Mouse (Mus musculus) hindbrain, embryonic 15.5 days (tissue): Measurements from ENCODE around the gene Ildr1. TPM values are rescaled to one million over a fixed set of nuclear protein-coding genes. Genes with fewer than 3 reads are reported as not detected.

Experiments used
- ATAC-seq: fragments of 200-750 bp; cut with Nextera tagmentation; 2 replicates; pipeline ENCODE4 v1.8.0; 2017; ENCODE audit warnings: low read depth, moderate number of reproducible peaks, moderate TSS enrichment; ENCODE audit not compliant: low FRiP score
- H3K27ac ChIP-seq: fragments of 300-500 bp; sonication (generic); replicated peaks from 2 replicates; pipeline ENCODE4 v1.5.1; 2015; ENCODE audit warnings: mild to moderate bottlenecking, inconsistent platforms
- H3K27me3 ChIP-seq: fragments of 300-500 bp; sonication (generic); 2 replicates; pipeline ENCODE4 v1.6.1; 2015; ENCODE audit warnings: control low read depth, inconsistent platforms
- H3K36me3 ChIP-seq: fragments of 300-500 bp; sonication (generic); 2 replicates; pipeline ENCODE4 v1.6.1; 2015; ENCODE audit warnings: control low read depth, inconsistent platforms
- H3K4me1 ChIP-seq: fragments of 300-500 bp; sonication (generic); replicated peaks from 2 replicates; pipeline ENCODE4 v1.6.1; 2015; ENCODE audit warnings: control low read depth, inconsistent platforms
- H3K4me2 ChIP-seq: fragments of 300-500 bp; sonication (generic); 2 replicates; pipeline ENCODE4 v1.6.1; 2015; ENCODE audit warnings: moderate library complexity, mild to moderate bottlenecking, inconsistent platforms
- H3K4me3 ChIP-seq: fragments of 300-500 bp; sonication (generic); 2 replicates; pipeline ENCODE4 v1.5.1; 2015; ENCODE audit warnings: mild to moderate bottlenecking, inconsistent platforms
- H3K9ac ChIP-seq: fragments of 300-500 bp; sonication (generic); 2 replicates; pipeline ENCODE4 v1.6.1; 2015; ENCODE audit warnings: inconsistent platforms
- H3K9me3 ChIP-seq: fragments of 300-500 bp; sonication (generic); 2 replicates; pipeline ENCODE4 v1.6.1; 2016; ENCODE audit warnings: control low read depth, inconsistent platforms
- WGBS: fragments of 180-500 bp; shearing (Covaris S2); methylation state at CpG from one replicate; pipeline ENCODE4 v1.1.7; 2015; 5-methylcytosine and 5-hydroxymethylcytosine counted together
- polyA plus RNA-seq: library from polyadenylated mRNA; unstranded; fragments of >200 nt; fragmentation: Nextera tagmentation; extraction: Ambion mirVana; gene quantifications from 2 replicates; pipeline ENCODE4 v1.2.1, GENCODE M21; 2015

Ildr1 gene
- polyA plus RNA-seq, 1 experiment from 2014 or later = 0.38 TPM

DNA sequence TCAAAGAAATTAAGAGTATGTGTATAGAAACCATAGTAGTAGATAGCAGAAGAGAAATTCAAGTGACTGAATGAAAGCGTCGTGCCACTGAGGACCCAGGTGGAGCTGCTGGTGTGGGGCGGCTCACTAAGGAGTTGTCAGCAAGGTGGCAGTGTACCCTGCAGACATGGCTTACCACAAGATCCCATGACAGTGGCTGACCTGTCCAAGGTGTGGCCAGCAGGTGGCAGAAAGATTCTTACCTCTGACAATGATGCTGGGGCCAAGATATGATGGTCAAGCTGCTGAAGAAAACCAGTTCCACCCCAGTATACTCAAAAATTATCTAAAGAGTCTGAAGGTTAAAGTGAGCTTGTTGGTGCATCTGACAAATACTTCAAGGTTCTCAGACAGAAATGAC, 41.6 kb downstream of the Ildr1 start:
- Histone ChIP-seq H3K27ac (no peak overlapping the region), H3K4me1 (no peaks in the 10 kb centered on the region), H3K36me3 (no peaks in the 10 kb centered on the region), H3K9ac (no peak overlapping the region), H3K27me3 (no peaks in the 10 kb centered on the region), H3K9me3 (no peaks in the 10 kb centered on the region), H3K4me3 (no peak overlapping the region), H3K4me2 (no peak overlapping the region)
- 82% methylated on average over 3 of the region's 3 CpGs for WGBS
- ATAC-seq = no peak

DNA sequence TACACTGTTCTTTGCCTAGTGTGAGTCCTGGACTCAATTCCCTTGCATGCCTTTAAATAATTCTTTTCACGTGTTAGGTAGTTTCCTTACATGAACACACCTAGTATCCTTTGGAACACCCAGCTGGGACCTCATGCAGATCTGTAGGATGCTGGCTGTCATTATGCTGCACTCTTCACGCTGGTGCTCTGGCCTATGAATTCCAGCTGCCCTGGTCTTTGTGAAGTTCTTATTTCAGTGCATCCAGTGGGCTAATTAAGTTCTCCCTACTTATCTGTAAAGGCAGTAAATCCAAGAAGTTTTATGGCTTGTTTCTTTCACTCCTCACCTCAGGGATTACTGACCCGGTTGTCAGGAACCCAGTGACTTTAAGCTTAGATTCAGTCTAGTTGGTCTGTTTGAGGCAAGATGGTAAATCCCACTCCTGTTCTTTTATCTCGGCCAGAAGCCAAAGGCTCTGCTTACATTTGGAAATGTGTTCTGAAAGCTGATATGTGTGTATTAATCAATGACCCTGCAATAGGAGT, 45.7 kb downstream of the Ildr1 start:
- Histone ChIP-seq H3K27me3 (no peaks in the 10 kb centered on the region), H3K4me3 (no peak overlapping the region)
- ATAC-seq = no peak

DNA sequence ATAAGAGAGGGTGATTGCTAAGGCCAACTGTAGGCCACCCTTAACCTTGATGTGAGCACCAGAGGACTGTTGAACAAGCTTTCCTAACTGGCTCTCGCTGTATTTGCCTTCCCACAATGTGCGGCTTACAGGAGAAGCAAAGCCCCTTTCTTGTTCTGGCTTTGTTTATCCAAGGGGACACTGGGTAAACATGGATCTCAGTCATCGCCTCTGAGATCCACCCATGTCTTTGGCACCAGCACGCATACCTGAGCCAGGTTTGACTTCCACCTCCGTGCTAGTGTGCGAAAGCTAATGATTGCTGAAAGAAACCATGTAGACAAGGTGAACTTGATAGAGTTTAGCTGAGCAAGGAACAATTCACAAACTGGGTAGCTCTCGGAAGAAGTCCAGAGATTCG, 49.8 kb downstream of the Ildr1 start:
- Histone ChIP-seq H3K4me3 (no peak overlapping the region), H3K9me3 (no peaks in the 10 kb centered on the region), H3K36me3 (no peaks in the 10 kb centered on the region), H3K9ac (no peak overlapping the region), H3K4me1 (no peaks in the 10 kb centered on the region), H3K4me2 (no peak overlapping the region), H3K27me3 (no peaks in the 10 kb centered on the region), H3K27ac (no peak overlapping the region)
- WGBS = 95% methylated on average over 8 of the region's 8 CpGs
- ATAC-seq = no peak

More for the DNA sequence above, 45.7 kb downstream of the Ildr1 start:
- no peaks in the 10 kb centered on the region for H3K4me1 ChIP-seq
- WGBS = 60% methylated on average over 4 of the region's 4 CpGs
- H3K9me3 ChIP-seq = no peaks in the 10 kb centered on the region
- H3K27ac ChIP-seq = no peak overlapping the region
- H3K4me2 ChIP-seq = no peak overlapping the region
- H3K9ac ChIP-seq = no peak overlapping the region
- no peaks in the 10 kb centered on the region for H3K36me3 ChIP-seq

DNA sequence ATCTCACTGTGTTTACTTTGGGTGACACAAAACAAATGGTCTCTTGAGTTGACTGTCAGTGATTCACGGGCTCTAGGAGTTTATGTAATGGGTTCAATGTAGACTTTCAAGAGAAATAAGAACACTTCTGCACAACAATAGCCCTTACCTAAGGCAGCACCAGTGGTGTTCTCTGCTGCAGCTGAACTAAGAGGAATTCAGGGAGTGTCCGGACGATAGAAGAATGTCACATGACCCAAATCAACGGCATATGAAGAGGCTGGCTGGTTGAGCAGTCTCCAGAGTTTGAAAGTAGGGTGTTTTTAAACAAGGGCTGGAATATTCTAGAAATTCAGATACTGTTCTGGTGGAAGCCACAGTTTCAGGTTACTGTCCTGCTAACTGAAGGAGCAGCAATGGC, 53.3 kb downstream of the Ildr1 start:
- no peak overlapping the region for H3K9ac ChIP-seq
- no peak for ATAC-seq
- H3K9me3 ChIP-seq = no peaks in the 10 kb centered on the region
- H3K36me3 ChIP-seq = no peaks in the 10 kb centered on the region
- no peak overlapping the region for H3K4me3 ChIP-seq
- 81% methylated on average over 4 of the region's 4 CpGs for WGBS
- no peaks in the 10 kb centered on the region for H3K27me3 ChIP-seq
- no peak overlapping the region for H3K27ac ChIP-seq
- no peak overlapping the region for H3K4me2 ChIP-seq
- H3K4me1 ChIP-seq = no peaks in the 10 kb centered on the region

DNA sequence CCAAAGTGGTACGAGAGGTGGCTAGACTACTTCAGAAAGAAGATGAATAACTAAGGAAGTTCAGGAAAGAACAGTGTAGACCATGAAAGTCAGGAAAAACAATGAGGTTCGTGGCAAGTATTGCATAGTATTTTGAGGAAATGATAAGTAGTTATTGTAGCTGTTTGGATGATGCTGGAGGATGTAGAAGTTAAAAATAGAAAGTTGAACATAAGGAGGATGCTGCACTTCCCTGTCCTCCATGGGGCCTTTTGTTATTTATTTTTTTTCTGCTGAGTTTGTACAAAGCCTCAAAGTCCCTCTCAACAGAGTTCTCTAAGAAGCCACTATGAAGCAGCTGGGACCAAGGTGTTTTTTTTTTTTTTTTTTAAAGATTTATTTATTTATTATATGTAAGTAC, 54.0 kb downstream of the Ildr1 start:
- WGBS = 71% methylated on average over 2 of the region's 2 CpGs
- H3K9me3 ChIP-seq = no peaks in the 10 kb centered on the region
- no peak overlapping the region for H3K27ac ChIP-seq
- no peaks in the 10 kb centered on the region for H3K27me3 ChIP-seq
- no peak overlapping the region for H3K4me2 ChIP-seq
- H3K4me1 ChIP-seq = no peaks in the 10 kb centered on the region
- no peak for ATAC-seq
- no peaks in the 10 kb centered on the region for H3K36me3 ChIP-seq
- no peak overlapping the region for H3K9ac ChIP-seq
- no peak overlapping the region for H3K4me3 ChIP-seq

DNA sequence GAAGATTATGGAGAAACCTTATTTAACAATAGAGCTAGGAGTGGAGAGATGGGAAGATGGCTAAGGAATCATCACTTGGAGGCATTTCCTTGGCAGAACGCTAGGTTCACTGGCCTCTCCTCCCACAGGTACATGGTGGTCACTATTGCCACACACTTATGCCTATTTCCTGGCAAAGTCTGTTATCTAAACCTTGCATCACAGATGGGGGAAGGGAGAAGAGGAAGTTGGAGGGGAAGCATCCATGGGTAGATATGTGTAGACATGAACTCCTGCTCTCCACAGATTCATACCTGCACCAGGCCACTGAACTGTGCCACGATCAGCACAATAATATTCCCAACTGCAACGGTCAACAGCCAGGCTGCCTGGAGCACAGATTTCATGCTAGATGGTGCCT, 58.2 kb downstream of the Ildr1 start:
- WGBS = 96% methylated on average over 3 of the region's 3 CpGs
- Histone ChIP-seq H3K4me1 (no peaks in the 10 kb centered on the region), H3K36me3 (no peaks in the 10 kb centered on the region), H3K9ac (no peak overlapping the region), H3K27ac (no peak overlapping the region), H3K9me3 (no peaks in the 10 kb centered on the region), H3K27me3 (no peaks in the 10 kb centered on the region), H3K4me2 (no peak overlapping the region), H3K4me3 (no peak overlapping the region)
- ATAC-seq = no peak

DNA sequence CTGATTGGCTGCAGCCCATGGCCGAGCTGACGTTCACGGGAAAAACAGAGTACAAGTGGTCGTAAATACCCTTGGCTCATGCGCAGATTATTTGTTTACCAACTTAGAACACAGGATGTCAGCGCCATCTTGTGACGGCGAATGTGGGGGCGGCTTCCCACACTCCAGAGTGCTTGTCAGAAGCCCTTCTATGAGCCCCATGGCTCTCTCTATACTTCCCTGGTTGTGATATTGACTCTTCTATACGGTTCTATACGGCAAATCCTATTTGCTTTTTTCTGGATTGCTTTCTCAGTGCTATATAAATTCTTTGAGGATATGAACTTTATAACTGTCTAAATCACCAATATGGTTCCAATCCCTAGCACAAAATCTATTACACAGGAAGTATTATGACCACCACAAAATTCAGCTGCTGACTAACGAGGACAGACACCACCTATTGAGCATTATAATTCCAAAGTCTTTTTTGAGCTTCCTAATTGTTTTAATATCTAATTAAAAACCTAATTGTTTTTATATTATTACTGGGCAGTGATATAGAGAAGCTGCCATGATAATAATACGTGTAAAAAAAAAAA, 76.5 kb downstream of the Ildr1 start:
- H3K9me3 ChIP-seq = no peaks in the 10 kb centered on the region
- WGBS = 84% methylated on average over 9 of the region's 13 CpGs
- no peaks in the 10 kb centered on the region for H3K27me3 ChIP-seq
- ATAC-seq = no peak
- H3K9ac ChIP-seq = no peak overlapping the region
- no peak overlapping the region for H3K4me2 ChIP-seq
- H3K27ac ChIP-seq = no peak overlapping the region
- H3K4me3 ChIP-seq = no peak overlapping the region
- no peaks in the 10 kb centered on the region for H3K36me3 ChIP-seq
- no peaks in the 10 kb centered on the region for H3K4me1 ChIP-seq

DNA sequence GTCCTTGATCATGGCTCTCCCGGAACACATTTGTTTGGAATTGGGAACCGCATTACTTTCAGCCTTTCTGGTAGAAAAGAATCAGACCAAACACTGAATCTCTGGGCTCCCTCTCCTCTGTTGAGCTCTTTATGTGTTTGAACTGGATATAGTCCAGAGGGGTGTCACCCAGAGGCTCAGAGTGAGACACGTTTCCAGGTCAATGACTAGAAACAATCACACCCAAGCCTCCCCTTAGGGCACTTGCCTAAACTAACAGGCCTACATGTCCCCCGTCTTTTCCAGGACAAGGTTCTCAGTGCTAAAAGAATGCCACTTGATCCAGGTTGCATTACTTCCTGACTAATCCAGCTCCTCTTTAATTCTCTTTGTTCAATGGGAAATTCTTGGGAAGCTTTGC, 77.1 kb downstream of the Ildr1 start:
- WGBS = 62% methylated on average over 4 of the region's 4 CpGs
- no peaks in the 10 kb centered on the region for H3K9me3 ChIP-seq
- H3K4me2 ChIP-seq = no peak overlapping the region
- no peak for ATAC-seq
- no peak overlapping the region for H3K9ac ChIP-seq
- H3K27me3 ChIP-seq = no peaks in the 10 kb centered on the region
- H3K4me3 ChIP-seq = no peak overlapping the region
- no peaks in the 10 kb centered on the region for H3K36me3 ChIP-seq
- no peak overlapping the region for H3K27ac ChIP-seq
- no peaks in the 10 kb centered on the region for H3K4me1 ChIP-seq

DNA sequence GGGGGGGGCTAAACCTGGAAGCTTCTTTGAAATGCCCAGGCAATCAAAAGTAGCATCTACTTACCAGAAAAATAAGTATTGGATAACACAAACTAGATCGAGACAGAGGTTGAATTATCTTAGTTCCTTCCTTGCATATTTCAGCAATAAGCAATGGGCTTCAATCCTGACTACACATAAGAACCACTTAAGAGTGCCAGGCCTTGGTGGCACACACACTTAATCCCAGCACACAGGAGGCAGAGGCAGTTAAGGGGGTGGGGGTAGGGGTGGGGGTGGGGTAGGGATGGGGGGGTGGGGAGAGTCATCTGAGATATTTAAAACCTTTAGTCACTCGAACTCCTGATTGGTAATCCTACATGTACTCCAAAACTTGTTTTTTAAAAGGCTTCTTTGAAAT, 77.5 kb downstream of the Ildr1 start:
- 88% methylated on average over 2 of the region's 2 CpGs for WGBS
- Histone ChIP-seq H3K4me1 (no peaks in the 10 kb centered on the region), H3K9ac (no peak overlapping the region), H3K36me3 (no peaks in the 10 kb centered on the region), H3K4me3 (no peak overlapping the region), H3K27me3 (no peaks in the 10 kb centered on the region), H3K27ac (no peak overlapping the region), H3K4me2 (no peak overlapping the region), H3K9me3 (no peaks in the 10 kb centered on the region)
- ATAC-seq = no peak

DNA sequence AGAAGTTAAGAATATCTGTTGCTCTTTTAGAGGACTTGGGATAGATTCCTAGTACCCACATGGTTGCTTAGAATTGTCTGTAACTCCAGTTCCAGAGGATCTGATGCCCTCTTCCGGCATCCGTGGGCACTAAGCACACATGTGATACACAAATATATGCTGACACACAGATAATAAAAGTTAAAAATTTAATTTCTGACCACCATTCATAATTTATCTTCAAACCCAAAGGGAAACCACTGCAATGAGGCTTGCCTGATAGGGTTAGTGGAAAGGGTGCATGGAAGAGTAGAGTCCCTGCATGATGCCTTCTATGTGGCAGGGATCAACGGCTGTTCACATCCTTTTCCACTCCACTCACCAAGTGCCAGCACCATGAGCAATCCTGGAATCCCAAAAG, 77.9 kb downstream of the Ildr1 start:
- H3K4me3 ChIP-seq = no peak overlapping the region
- no peaks in the 10 kb centered on the region for H3K36me3 ChIP-seq
- H3K9me3 ChIP-seq = no peaks in the 10 kb centered on the region
- ATAC-seq = no peak
- WGBS = 96% methylated on average over 3 of the region's 3 CpGs
- no peak overlapping the region for H3K4me2 ChIP-seq
- H3K4me1 ChIP-seq = no peaks in the 10 kb centered on the region
- H3K27me3 ChIP-seq = no peaks in the 10 kb centered on the region
- H3K9ac ChIP-seq = no peak overlapping the region
- H3K27ac ChIP-seq = no peak overlapping the region

DNA sequence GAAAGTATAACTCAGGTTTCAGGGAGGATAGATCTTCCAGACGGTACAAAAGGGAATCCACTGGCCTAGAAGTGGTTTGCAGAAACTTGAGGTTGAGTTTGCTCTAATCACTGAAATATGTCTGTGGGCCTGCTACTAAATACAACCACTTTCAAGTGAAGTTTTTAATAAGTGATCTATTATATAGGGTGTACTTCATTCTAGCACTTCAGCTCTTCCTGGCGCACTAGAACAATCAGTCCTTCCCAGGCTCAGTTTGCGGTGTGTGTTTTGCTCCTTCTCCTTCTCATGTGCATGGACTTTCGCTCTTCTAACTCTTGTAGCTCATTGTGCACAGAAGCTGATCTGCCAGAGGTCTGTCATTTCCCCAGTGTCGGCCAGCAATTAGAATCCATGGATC, 79.2 kb downstream of the Ildr1 start:
- Histone ChIP-seq H3K27ac (no peak overlapping the region), H3K27me3 (no peaks in the 10 kb centered on the region), H3K36me3 (no peaks in the 10 kb centered on the region), H3K9me3 (no peaks in the 10 kb centered on the region), H3K9ac (no peak overlapping the region), H3K4me2 (no peak overlapping the region), H3K4me3 (no peak overlapping the region), H3K4me1 (no peaks in the 10 kb centered on the region)
- ATAC-seq = no peak
- WGBS = 91% methylated on average over 5 of the region's 5 CpGs

DNA sequence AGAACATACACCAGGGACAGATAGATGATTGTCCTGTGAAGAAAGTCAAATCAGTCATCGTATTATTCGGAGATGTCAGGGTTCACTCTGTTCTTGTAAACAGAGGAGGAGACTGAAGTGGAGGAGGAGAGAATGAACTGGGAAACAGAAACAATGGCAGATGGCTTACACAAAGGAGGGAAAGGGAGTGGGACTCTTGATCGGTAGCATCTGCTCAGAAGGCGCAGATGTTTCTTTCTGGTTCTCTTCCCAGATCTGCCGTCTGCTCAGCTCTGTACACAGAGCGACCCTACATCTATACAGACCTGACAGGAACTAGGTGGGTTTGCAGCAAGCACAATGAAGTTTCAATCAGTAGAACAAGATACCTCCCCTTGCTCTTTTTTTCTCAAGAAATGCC, 81.9 kb downstream of the Ildr1 start:
- no peak for ATAC-seq

More for the DNA sequence above, 81.9 kb downstream of the Ildr1 start:
- 68% methylated on average over 6 of the region's 6 CpGs for WGBS
- Histone ChIP-seq H3K4me1 (no peaks in the 10 kb centered on the region), H3K9me3 (no peaks in the 10 kb centered on the region), H3K9ac (no peak overlapping the region), H3K27me3 (no peaks in the 10 kb centered on the region), H3K4me3 (no peak overlapping the region), H3K27ac (no peak overlapping the region), H3K36me3 (no peaks in the 10 kb centered on the region), H3K4me2 (no peak overlapping the region)
